Mouse (Mus musculus): ENCODE measurements at regions not wholly inside any gene's neighbourhood (a gene's known extent, or its start where the extent isn't known, plus 50 kb on each side); places are given as distances from the start of the nearest gene placed in this dataset.

- TF ChIP-seq POLR2A (IDR thresholded peaks at IDR 0.05; ENCODE audit: extremely low read depth, insufficient read depth, low read length) (no peak), CTCF (IDR thresholded peaks at IDR 0.05; ENCODE audit: low read depth, low read length) (no peak)
Observed at GRCm38 (mm10) chr9:47438976-47439375, 91.0 kb upstream of the Cadm1 start.
